Mouse (Mus musculus) frontal cortex, postnatal 10 days (tissue): ENCODE measurements at regions not wholly inside any gene's neighbourhood (a gene's known extent, or its start where the extent isn't known, plus 50 kb on each side); places are given as distances from the start of the nearest gene placed in this dataset.
A peak's percentile ranks its signal among the peaks of the same experiment; 100 is the strongest.
"Not testable (repeated sequence)": the region's sequence is repeated elsewhere in the genome, so short reads cannot be mapped to it uniquely, and the experiment has no call there.

Source experiments
- DNase-seq, 2 experiments: peaks; one replicate each; pipeline ENCODE4 v3.0.0; 2022; ENCODE audit warnings: low spot score in 2 of 2, mixed read lengths in 1 of 2

- DNase-seq = no peak
Measured at GRCm38 (mm10) chr10:10116442-10116841, 215.6 kb upstream of the Stxbp5 start.

GRCm38 (mm10) chr10:10113256-10113655, 212.4 kb upstream of the Stxbp5 start:
- DNase-seq = no peak

DNA sequence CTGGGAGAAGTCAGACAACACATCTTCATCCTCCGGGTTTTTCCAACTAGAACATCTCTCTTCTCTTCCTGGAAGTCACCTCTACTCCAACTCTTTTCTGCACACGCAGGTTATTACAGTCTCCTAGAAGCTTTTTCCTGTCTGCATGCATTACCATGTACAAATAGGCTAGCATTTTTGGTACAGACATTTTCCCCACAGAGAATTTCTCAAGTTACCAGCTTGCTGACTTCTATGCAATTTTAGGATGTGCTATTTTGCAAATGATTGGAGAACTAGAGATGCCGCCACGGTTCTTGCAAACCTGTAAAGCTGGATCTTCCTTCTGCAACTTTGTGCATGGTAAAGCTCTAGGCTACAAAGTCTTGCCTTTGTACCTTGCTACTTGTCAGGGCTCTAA, 210.2 kb upstream of the Stxbp5 start:
- DNase-seq = no peak

- DNase-seq = no peak
Measured at GRCm38 (mm10) chr10:10109867-10110266, 209.0 kb upstream of the Stxbp5 start.

DNA sequence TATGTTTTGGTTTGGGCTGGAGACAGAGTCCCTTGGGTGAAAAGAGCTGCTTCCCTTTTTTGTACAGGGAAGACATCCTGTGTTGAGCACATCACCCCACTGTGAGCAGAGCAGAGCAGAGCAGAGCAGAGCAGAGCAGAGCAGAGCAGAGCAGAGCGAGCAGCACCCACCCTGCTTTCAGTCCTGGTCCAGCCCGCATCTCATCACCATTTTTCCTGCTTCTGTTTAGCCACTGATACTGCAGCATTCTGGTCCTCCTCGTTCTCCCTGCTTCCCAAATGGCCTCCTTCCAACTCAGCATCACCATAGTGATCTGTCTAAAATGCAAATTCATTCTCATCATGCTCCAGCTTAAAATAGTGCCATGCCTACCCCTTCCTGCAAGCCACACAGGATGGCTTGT, 206.2 kb upstream of the Stxbp5 start:
- peak; percentile 63 to 74 for DNase-seq

GRCm38 (mm10) chr10:10106646-10107045, 205.8 kb upstream of the Stxbp5 start:
- no peak for DNase-seq

- DNase-seq = no peak
Measured at GRCm38 (mm10) chr10:10101641-10102040, 200.8 kb upstream of the Stxbp5 start.

GRCm38 (mm10) chr10:10098521-10098920, 197.6 kb upstream of the Stxbp5 start:
- no peak for DNase-seq

DNA sequence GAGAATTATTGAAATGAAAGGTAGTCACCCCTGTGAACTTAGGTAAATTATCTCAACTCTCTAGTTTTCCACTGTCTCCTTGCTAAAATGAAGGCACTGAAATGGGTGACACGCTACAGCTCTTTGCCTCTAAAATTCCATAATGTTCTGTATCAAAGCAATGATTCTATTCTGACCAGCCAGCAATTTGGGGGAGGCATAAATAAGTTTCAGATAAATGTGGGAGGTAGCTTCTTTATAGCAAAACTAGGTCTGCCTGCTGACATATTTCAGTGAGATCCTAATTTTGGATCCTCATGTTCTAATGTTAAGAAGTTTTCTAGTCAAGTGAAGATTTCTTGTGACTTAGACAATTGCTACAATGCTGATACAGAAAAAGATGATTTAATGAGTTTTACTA, 193.2 kb upstream of the Stxbp5 start:
- no peak for DNase-seq

DNA sequence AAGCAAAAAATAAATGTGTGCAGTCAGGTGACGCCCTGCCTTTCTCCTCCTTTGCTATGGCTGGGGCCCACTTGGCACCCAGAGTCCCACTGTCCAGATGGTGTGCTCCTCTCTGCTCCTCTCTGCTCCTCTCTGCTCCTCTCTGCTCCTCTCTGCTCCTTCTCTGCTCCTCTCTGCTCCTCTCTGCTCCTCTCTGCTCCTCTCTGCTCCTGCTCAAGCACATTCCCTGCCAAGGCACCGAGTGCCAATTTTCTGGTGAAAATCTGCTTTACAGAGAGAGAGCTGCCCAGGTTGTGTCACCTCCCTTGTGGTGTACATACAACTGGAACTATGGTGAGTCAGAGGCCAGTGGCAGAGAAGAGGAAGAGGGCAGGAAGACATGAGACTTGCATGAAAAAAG, 192.8 kb upstream of the Stxbp5 start:
- DNase-seq = peak in 1 of 2 experiments; percentile 16

GRCm38 (mm10) chr10:10085934-10086333, 185.1 kb upstream of the Stxbp5 start:
- DNase-seq = no peak

GRCm38 (mm10) chr10:10070146-10070545, 169.3 kb upstream of the Stxbp5 start:
- DNase-seq = no peak

- not testable (repeated sequence) for DNase-seq
Measured at GRCm38 (mm10) chr10:10069704-10070103, 168.8 kb upstream of the Stxbp5 start.

DNA sequence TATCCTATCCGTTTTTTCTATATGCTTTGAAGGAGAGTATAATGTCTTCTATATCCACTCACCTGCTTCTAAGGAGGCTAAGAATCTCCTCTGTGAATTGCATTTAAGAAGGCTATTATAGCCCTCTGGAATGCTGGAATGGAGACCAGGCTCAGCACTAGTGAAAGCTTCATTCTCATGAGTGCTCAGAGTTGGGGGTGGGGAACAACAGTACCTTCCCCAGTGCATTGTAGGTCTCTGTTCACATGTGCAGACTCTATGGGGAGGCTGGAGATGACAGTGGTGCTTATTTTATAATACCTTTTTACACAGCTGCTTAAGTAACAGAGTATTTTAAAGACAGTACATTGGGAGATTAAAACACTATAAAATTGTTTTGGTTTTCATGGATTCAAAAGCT, 145.9 kb upstream of the Stxbp5 start:
- no peak for DNase-seq

DNA sequence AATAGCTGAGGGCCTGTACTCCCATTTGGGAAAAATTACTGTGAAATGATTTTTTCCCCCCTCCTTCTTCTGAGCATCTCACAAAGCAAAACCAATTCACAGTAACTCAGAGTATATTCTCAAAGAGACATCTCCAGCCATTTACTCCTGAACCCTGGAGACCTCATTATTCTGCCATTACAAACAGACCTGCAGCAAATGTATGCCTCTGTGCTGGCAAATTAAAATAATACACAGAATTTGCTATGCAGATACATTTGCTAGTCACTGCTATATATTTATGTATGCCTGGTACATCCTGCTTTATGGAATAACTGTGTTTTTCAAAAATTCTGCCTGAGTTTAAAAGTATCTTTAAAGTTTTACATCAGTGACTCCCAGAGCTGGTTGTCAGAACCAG, 145.4 kb upstream of the Stxbp5 start:
- no peak for DNase-seq

- no peak for DNase-seq
Measured at GRCm38 (mm10) chr10:10009244-10009643, 108.4 kb upstream of the Stxbp5 start.

DNA sequence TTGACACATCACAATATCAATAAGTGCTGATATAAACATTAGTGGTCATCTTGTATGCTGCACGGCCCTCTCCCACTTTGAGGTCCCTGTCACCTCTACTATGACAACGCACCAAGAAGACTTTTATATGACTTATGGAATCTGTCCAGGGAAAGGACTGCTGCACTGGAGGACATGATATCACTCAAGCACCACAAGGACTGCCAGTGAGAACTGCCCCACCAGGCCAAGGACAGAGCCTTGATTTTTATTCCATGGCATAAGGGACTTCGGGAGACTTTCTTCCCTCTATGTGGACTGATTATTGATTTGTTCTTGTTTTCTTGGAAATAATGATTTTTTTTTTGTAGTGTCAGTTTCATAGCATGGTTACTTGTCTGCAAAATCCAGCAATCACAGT, 97.7 kb upstream of the Stxbp5 start:
- no peak for DNase-seq

GRCm38 (mm10) chr10:9996211-9996610, 95.3 kb upstream of the Stxbp5 start:
- DNase-seq = no peak

DNA sequence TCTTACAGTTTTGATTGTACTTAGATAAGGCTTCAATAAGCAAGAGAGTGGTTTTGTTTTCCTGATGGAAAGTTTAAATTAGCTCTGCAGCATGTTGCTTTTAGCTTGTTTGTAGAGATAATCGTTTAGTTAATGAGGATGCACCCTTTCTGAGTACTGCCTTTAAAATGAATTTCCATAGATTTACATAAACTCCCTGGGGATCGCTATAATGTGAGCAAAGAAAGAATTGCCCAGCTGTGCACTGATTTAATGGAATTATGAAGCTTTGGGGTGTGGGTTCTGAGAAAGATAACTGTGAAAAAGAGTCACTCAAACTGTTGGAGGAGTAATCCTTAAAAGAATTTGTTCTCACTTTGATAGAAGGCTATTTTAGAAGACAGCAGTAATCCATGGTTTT, 91.9 kb upstream of the Stxbp5 start:
- DNase-seq = no peak

- DNase-seq = no peak
Measured at GRCm38 (mm10) chr10:9985407-9985806, 84.5 kb upstream of the Stxbp5 start.

- no peak for DNase-seq
Measured at GRCm38 (mm10) chr10:9976424-9976823, 75.5 kb upstream of the Stxbp5 start.
